Mouse (Mus musculus) adrenal gland, adult 18-20 months (tissue): Measurements from ENCODE around the gene 3110082I17Rik. TPM values are rescaled to one million over a fixed set of nuclear protein-coding genes. Genes with fewer than 3 reads are reported as not detected.

Experiments
- DNase-seq, 2 experiments: peaks; one replicate each; pipeline ENCODE4 v3.0.0; 2021 to 2022; ENCODE audit warnings: low spot score in 2 of 2
- long read RNA-seq, 2 experiments: library from polyadenylated mRNA; stranded (forward); transcript quantifications; one replicate each; pipeline ENCODE4 v2.0.0; 2021
- total RNA-seq, 2 experiments: library from RNA; stranded (reverse); gene quantifications; 1 replicate in 1 of 2; 2 replicates in 1 of 2; pipeline ENCODE4 v1.2.3; 2021

3110082I17Rik gene
- 1 to 10 TPM; 8.0 to 8.4 TPM for total RNA-seq
- long read RNA-seq, experiment 1, partial matches to known transcripts = 1 of 7 reads
- long read RNA-seq, experiment 1, other reads (novel, unspliced or antisense) = 1 of 7 reads
- long read RNA-seq, experiment 2, transcript 3110082I17Rik-201 (5 exons, 1,429 nt) = major isoform, 25 of 36 reads
- long read RNA-seq, experiment 2, partial matches to known transcripts = 1 of 36 reads
- long read RNA-seq, experiment 2, other reads (novel, unspliced or antisense) = 9 of 36 reads

- peak; percentile 99 for DNase-seq
Measured at GRCm38 (mm10) chr5:139460384-139461067, at the start of gene 3110082I17Rik. 3110082I17Rik (minus strand) TSS chr5:139460527.

GRCm38 (mm10) chr5:139506207-139506606 is 45.9 kb upstream of the 3110082I17Rik start:
- no peak for DNase-seq

GRCm38 (mm10) chr5:139505073-139505606 is 44.8 kb upstream of the 3110082I17Rik start:
- DNase-seq = peak; percentile 81 to 87

GRCm38 (mm10) chr5:139502281-139502680 is 42.0 kb upstream of the 3110082I17Rik start:
- DNase-seq = no peak

GRCm38 (mm10) chr5:139498791-139499190 is 38.5 kb upstream of the 3110082I17Rik start:
- no peak for DNase-seq

GRCm38 (mm10) chr5:139496939-139497338 is 36.6 kb upstream of the 3110082I17Rik start:
- no peak for DNase-seq

- no peak for DNase-seq
Measured at GRCm38 (mm10) chr5:139495019-139495669, 34.8 kb upstream of the 3110082I17Rik start.

- DNase-seq = no peak
Measured at GRCm38 (mm10) chr5:139493690-139494089, 33.4 kb upstream of the 3110082I17Rik start.

- DNase-seq = no peak
Measured at GRCm38 (mm10) chr5:139491348-139491747, 31.0 kb upstream of the 3110082I17Rik start.

- no peak for DNase-seq
Measured at GRCm38 (mm10) chr5:139490131-139490530, 29.8 kb upstream of the 3110082I17Rik start.

GRCm38 (mm10) chr5:139484185-139484814 is 24.0 kb upstream of the 3110082I17Rik start, which contains the start of gene Zfand2a:
Zfand2a (minus strand) TSS chr5:139484549.
- peak; percentile 99 for DNase-seq

GRCm38 (mm10) chr5:139483171-139483848 is 23.0 kb upstream of the 3110082I17Rik start:
- DNase-seq = no peak

GRCm38 (mm10) chr5:139480406-139480805 is 20.1 kb upstream of the 3110082I17Rik start:
- no peak for DNase-seq

GRCm38 (mm10) chr5:139479088-139479487 is 18.8 kb upstream of the 3110082I17Rik start:
- no peak for DNase-seq

GRCm38 (mm10) chr5:139474741-139475140 is 14.4 kb upstream of the 3110082I17Rik start:
- no peak for DNase-seq

- DNase-seq = no peak
Measured at GRCm38 (mm10) chr5:139467998-139468397, 7.7 kb upstream of the 3110082I17Rik start.

- DNase-seq = no peak
Measured at GRCm38 (mm10) chr5:139466801-139467200, 6.5 kb upstream of the 3110082I17Rik start.

- no peak for DNase-seq
Measured at GRCm38 (mm10) chr5:139466373-139466772, 6.0 kb upstream of the 3110082I17Rik start.

- DNase-seq = no peak
Measured at GRCm38 (mm10) chr5:139464874-139465273, 4.5 kb upstream of the 3110082I17Rik start.

- no peak for DNase-seq
Measured at GRCm38 (mm10) chr5:139459938-139460337, 389 bp downstream of the 3110082I17Rik start.

- DNase-seq = no peak
Measured at GRCm38 (mm10) chr5:139457241-139457640, 3.1 kb downstream of the 3110082I17Rik start.
